Mouse (Mus musculus): Measurements from ENCODE around the gene Clip1. TPM values are rescaled to one million over a fixed set of nuclear protein-coding genes. Genes with fewer than 3 reads are reported as not detected.

Gene Clip1
- 66.6 and 76.1 TPM in 2 replicates for polyA plus RNA-seq (2015; fragmentation: Nextera tagmentation; extraction: Ambion mirVana)

GRCm38 (mm10) chr5:123684221-123685144, at the start of gene Clip1:
Clip1 (minus strand) TSS chr5:123684618.

DNA sequence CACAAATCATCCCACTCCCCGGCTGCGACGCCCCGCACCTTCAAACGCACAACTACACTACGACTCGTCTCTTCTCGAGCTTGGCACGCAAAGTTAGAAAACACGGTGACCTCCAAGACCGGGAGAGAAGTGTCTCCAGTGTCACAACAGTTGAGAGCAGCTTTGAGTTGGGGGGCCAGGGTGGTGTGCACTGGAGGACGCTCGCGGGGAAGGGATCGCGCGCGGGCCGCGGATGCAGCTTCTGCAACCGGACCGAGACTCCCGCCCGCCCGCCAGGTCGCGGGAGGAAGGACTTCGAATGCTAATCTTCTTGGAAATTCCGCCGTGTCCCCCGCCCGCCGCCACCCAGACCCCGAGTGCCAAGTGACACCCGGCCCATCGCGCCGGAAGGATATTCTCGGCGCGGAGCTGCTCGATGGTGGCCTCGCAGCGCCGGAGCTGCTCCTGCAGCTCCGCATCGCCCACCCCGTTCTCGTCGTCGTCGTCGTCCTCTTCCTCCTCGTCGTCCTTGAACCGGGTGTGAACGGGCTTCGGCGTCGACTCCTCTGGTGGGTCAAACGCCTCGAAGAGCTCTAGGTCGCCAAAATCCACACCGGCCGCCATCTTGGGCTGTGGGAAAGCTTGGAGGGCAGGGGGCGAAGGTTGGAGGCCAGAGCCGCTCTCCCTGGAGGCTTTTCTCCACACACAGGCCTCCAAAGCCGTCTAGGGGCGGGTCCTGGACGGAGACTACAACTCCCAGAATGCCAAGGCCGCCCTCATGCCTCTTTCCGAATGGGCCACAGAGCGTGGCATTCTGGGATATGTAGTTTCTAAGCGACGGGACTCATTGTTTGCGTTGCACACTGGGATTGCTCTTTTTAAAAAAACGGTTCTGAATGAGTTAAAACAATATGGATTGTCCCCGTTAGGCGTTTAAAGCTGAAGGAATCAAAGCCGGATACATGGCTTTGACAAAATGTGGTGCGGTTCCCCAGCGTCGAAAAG, 36.2 kb upstream of the Clip1 start, which contains the start of gene Zcchc8:
TSS of gene Zcchc8 (minus strand) at position 773 of the 984 bp plus-strand sequence.

GRCm38 (mm10) chr5:123572357-123573186, 111.8 kb downstream of the Clip1 start, which contains the start of gene Vps33a:
Vps33a (minus strand) TSS chr5:123573038.

Other genes with a start within 250 kb of the Clip1 start
- gene Lrrc43, start 195.3 kb downstream of the Clip1 start, polyA plus RNA-seq (2015; fragmentation: Nextera tagmentation; extraction: Ambion mirVana), result 1.3 and 1.6 TPM in 2 replicates
- not detected in 2 replicates for gene Il31, start 195.1 kb downstream of the Clip1 start, polyA plus RNA-seq (2015; fragmentation: Nextera tagmentation; extraction: Ambion mirVana)
- gene B3gnt4, start 174.2 kb downstream of the Clip1 start, polyA plus RNA-seq (2015; fragmentation: Nextera tagmentation; extraction: Ambion mirVana), result 1.1 and 1.6 TPM in 2 replicates
- 87.9 and 97.2 TPM in 2 replicates for gene Diablo, start 160.4 kb downstream of the Clip1 start, polyA plus RNA-seq (2015; fragmentation: Nextera tagmentation; extraction: Ambion mirVana)
- 0.28 and 2.2 TPM in 2 replicates for gene Gm49027, start 159.1 kb downstream of the Clip1 start, polyA plus RNA-seq (2015; fragmentation: Nextera tagmentation; extraction: Ambion mirVana)
- gene Vps33a, start 111.6 kb downstream of the Clip1 start, polyA plus RNA-seq (2015; fragmentation: Nextera tagmentation; extraction: Ambion mirVana), result 26.4 and 29.9 TPM in 2 replicates
- 40.5 and 43.8 TPM in 2 replicates for gene Zcchc8, start 36.5 kb upstream of the Clip1 start, polyA plus RNA-seq (2015; fragmentation: Nextera tagmentation; extraction: Ambion mirVana)
- gene Rsrc2, start 64.8 kb upstream of the Clip1 start, polyA plus RNA-seq (2015; fragmentation: Nextera tagmentation; extraction: Ambion mirVana), result 104 TPM in 2 replicates
- 3.9 TPM in 2 replicates for gene Kntc1, start 65.1 kb upstream of the Clip1 start, polyA plus RNA-seq (2015; fragmentation: Nextera tagmentation; extraction: Ambion mirVana)
- not detected in 2 replicates for gene Hcar2, start 180.9 kb upstream of the Clip1 start, polyA plus RNA-seq (2015; fragmentation: Nextera tagmentation; extraction: Ambion mirVana)
- gene Hcar1, start 195.4 kb upstream of the Clip1 start, polyA plus RNA-seq (2015; fragmentation: Nextera tagmentation; extraction: Ambion mirVana), result 0.82 and 1.3 TPM in 2 replicates
- gene Denr, start 222.6 kb upstream of the Clip1 start, polyA plus RNA-seq (2015; fragmentation: Nextera tagmentation; extraction: Ambion mirVana), result 111 and 119 TPM in 2 replicates
- gene Gm43518, start 242.8 kb upstream of the Clip1 start, polyA plus RNA-seq (2015; fragmentation: Nextera tagmentation; extraction: Ambion mirVana), result 3.5 and 4.5 TPM in 2 replicates
- 2.1 and 3.3 TPM in 2 replicates for gene Ccdc62, start 246.1 kb upstream of the Clip1 start, polyA plus RNA-seq (2015; fragmentation: Nextera tagmentation; extraction: Ambion mirVana)